Mouse (Mus musculus) spleen, postnatal 14 days (tissue): ENCODE data around the gene Erc2.

Source experiments
- DNase-seq, 2 experiments: peaks; one replicate each; pipeline ENCODE4 v3.0.0; 2021 to 2022; ENCODE audit warnings: low spot score in 2 of 2

Erc2 gene

DNA sequence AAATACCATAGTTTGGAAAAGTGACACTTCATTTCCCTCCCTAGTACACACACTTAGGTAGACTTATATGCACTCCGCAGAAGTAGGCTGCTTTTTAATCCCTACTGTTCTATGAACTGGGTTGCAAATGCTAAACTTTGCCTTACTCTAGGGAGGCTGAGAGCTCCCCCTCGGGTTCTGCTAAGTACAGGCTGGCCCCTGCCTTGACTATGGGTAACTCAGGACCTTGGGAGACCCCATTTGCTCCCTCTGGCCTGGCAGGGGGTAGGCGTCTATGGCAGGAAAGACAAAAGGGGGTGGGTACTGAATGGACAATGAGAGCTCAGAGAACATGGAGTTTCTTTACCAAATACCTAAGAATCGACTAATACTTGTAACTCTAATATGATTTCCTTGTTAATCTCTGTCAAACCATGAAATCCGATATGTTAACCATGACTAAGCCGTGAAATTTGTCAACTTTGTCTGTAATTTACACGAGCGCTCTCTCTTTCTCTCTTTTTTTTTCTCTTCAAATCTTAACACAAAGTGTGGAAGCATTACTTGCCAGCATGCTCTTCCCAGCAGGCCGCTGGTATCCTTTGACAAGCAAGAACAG, 754.1 kb downstream of the Erc2 start:
- DNase-seq: no peak

DNA sequence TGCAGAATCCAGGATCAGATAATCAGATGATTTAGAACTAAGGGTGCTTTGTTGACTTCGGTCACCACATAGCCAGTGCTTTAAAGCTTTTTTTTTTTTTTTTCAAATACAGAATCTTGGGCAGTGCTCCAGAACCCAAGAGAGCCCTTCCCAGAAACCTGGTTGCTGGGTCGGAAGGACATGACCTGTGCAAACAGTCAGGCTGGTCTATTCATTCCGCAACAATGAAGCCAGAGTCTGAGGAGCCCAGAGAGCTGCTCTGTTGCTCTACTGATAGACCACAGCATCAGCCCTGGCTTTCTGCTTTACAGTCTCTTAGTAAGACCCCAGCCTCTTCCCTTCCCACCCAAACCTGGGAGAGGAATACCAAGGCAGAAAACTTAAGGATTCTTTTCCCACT, 755.3 kb downstream of the Erc2 start:
- no peak for DNase-seq

DNA sequence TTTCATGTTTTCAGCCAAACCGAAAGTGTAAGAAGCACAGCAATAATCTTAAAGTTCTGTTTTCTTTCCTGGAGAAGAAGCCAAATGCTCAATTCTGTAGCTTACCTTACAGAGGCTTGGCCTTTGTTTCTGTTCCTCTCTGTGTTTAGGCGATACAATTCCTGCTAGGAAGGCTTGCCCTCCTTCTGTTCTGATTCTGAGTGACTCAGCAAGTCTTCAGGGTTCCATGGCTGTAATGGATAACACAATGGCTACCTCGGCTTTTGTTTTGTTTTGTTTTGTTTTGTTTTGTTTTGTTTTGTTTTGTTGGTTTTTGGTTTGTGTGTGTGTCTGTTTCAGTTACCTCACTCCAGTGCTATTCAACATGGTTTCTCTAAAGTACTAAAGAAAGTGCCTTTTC, 757.9 kb downstream of the Erc2 start:
- DNase-seq: no peak

DNA sequence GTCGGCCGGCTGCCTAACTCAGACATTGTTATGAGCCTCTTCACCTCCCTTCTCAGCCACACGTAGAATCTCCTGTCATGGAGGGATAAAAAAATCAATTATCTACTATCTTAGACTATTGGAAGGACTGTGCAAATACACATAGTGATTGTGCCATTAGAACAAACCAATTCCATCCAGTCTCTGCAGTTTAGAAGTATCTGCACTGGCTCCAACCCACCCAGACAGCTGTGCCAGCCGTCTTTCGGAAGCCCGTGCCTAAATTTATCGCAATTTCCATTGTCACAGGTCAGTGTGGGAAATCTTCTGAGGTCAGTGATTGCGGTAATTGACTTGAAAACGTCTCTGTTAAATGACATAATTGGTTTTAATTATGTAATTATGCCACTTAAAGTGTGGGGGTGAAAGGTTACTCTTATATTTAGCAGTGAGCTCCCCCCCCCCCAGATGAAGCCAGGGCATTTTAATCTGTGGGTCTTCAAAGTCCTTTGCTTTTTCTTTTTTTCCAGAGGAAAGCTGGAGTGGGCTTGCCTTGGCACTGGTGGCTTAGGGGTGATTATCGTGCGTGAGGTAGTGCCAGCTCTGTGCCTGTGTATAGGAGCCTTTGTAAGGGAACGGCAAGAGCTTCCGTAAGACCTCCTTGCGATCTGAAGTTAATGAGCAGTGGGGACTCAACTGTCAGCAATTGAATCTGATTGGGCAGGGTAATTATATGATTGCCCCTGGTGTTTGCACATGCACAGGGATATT, 759.7 kb downstream of the Erc2 start:
- no peak for DNase-seq

DNA sequence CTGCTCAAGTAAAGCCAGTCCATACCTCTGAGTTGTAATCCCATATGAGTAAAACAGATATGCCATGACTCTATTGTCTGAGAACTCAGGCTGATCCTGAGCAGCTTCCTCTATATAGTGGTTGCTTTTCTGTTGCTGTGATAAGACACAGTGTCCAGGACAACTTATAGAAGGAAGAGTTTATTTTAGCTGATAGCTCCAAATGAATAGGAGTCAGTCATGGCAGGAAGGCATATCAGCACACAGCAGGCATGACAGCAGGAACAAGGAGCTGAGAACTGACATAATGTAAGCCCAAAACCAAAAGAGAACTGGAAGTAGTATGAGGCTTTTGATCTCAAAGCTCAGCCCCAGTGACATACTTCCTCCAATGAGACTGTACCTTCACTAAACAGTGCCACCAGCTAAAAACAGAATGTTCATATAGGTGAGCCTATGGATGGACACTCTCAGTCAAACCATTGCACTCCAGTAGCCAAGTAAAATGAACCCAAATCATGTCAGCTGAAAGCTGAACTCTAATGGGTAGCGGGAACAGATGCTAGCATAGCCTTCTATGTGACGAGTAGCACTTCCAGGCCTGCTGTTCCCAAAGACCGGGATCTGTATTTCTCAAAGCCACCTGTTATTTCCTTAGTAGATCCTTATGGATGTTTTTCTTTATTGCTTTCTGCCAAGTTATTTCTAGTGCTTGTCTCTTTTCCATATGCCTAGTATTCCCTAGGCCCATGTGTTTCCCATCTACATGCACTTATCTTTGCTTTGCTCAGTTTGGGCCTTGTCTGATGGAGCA, 764.8 kb downstream of the Erc2 start:
- DNase-seq: no peak

DNA sequence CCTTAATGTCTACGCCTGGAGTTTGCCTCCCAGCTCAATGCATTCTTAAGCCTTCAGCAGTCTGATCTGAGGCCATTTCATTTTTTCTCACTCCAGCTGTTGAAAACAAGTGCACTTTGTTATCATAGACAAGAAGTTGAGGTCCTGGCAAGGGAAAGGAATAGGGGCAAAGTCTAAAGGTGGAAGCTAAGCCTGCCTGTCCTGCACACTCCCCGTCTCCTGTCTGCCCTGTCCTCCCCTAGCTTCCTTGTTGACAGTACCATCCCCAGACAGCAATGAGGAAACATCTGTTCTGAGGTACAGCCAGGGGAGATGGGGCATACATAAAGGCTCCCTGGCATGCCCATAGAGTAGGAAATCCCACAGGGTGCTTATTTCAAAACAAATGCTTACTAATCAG, 776.7 kb downstream of the Erc2 start:
- DNase-seq: no peak

DNA sequence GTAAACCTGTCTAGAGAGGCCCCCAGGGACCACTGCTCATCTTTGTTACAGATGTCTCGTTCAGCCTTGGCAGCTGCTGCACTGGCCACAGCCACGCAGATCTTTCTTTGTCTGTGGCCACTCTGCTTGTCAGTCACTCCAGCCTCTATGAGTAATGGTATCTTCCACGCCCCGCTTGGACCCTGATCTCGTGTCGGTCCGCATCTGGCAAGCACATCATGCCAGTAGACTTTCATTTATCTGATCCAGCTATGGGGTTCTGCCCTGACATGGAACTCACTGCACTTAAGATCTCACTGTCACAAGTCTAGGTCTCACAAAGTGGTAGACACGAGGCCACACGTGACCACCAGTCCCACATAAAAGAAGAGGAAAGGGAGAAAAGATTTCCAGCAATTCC, 777.7 kb downstream of the Erc2 start:
- no peak for DNase-seq

DNA sequence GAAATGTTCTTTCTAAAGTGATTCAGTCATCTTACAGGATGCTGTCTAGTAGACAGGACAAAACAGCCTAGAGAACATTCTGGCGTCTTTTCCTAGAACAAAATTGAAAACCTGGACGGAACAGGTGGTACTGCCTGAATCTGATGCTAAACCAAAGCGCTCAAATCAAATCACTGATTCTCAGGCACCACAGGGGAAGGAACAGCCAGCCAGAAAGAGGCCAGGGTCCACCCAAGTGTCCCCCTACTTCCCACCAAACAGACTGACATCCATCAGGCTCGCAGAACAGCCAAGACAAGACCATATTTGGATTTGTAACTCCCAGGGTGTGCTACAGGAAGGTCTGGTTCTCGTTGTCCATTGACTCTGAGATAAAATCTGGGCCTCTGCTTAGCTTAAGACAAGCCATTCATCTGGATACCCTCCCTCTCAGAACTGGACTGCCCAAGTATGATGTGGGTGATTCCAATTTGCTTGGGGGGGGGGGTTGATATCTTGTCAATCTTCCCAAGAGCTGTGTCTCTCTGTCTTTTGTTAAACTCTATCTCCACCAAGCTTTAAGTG, 783.1 kb downstream of the Erc2 start:
- no peak for DNase-seq

DNA sequence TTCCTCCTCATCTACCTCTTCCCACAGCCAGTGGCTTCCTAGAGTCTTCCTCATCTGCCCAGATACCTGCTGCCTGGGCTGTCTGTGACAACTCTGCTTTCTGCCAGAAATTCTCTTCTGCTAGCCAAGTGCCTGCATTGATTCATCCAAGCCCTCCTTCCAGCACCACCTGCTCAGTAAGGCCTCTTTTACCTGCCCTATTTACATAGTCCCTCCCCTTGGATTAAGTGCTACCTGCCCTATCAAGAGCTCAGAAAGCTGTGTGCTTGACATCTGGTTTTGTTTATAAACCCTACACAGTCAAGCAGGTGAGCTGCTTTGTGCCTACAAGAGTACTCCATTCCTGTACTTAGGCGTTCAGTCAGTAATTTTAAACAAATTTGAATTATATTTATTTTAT, 787.2 kb downstream of the Erc2 start:
- DNase-seq: no peak

DNA sequence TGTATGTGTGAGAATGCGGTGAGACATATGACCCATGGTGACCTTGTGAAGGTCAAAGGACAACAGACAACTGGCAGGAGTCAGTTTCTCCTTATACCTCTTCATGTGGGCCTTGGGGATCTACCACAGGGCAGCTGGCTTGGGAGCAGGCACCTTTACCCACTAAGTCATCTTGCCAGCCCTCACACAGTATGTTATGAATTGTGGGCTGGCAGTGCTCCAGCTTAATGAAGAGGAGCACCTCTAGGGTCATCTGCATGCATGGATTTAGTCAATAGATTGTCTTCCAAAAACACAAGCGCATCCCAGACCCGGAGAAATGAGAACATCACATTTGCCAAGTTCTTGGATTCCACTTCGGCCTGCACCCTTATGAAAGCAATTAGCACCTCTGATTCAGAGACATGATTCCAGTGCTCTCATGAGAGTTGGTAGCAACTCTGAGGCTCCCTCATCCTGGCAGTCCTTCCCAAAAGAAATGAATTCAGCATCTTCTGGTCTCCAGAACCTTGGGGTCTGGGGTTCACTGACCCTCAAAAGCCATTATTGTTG, 787.6 kb downstream of the Erc2 start:
- no peak for DNase-seq

DNA sequence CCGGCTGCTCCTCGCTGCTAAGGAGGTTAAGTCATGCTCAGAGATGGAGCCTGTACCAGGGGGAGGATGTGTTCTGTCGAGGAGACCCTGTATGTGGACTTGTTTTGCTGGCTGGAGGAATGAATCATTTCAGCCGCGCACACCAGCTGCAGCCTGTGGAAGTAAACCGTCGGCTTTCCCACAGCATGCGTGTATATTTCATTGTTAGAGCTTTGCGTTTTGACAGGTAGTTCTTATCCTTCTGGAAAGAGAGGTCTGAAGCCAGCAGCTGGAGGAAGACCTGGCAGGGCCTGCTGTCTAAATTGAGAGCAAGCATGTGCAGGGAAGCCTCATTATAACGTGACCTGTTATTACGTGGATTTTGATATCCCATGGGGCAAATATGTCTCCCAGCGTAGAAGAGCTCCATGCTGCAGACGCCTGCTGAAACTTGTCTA, 788.6 kb downstream of the Erc2 start:
- DNase-seq: no peak

DNA sequence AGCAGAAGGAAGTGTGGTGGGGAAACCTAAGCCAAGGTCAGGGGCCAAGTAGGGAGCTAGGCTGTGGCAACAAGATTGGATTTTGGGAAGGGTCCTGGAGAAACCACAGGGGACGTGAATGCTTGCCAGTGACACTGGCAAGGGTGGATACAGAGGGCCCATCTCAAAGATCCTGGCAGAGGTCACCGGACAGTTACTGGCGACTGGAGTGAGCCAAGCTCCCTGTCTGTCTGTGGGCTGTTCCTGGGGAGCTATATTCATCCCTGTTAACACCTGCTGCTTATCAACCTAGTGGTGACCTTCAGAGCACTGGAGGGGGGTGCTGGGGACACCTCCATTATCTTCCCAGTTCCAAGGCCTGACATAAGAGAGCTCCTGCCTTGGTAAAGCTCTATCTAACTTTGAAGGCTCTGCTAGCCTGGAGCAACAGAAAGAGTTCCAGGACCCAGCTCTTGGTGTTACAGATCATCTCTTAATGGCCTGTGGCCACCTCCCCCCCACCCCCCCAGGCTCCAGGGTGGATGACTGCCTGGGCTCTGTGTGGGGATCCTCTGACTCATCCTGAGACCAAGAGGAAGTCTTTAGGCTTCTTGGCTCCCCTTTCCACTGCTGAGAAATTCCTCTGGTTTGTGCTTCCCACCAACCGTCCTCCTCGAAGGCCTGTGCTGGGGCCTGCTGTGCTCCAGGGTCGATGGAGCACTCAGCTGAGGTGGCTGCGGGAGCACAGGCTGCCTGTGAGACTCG, 790.2 kb downstream of the Erc2 start:
- DNase-seq: no peak

DNA sequence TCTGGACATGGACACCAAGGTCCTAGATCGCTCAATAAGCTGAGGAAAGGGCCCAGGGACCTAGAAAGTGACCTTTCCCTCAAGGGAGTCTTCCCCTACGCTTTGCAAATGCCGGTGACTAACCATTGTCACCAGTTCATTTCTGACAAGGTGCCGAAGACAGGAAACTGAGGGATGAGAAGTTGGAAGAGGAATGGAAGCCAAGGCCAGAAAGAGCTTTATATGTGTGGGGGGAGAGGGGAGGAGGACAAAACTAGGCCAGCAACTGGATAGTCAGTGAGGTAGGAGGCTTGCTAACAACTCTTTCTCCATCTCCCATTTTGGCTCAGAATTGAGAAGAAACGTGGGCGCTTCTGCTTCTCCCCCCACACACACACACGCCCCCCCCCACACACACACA, 791.3 kb downstream of the Erc2 start:
- no peak for DNase-seq

DNA sequence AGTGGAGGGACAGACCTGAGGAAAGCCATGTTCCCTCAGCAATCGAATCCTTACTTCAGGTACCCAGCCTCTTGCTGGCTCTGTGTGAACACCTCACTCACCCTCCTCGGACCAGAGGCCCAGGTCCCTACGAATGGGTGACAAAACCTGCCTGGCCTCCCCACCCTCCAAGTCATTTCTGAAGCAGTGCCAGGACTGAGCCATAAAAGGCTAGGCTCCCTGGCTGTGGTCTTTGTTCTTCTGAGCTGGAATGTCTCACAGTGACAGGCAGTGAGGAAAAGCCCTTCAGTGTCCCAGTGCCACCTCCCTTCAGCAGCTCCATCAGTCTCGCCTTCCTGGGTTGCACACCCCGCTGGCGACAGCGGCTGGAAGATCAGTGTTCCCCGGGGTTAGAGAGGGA, 794.8 kb downstream of the Erc2 start:
- DNase-seq: no peak

DNA sequence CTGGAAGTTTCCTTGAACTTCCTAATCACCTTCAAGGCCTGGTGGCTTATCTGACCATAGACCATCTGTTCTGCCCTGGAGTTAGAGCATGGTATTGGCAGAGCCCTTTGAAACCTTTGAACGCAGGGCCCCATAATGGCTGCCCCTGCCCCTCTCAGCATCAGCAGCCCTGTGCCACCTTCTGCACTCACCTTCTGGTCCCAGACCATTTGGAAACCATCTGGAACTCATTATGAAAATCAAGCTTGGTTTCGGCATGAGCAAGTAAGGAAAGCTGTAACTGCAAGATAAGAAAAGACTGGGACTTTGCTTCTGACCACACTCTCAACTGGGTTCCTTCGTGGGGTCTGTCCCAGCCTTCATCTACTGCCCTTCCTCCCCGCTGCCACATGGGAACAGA, 796.3 kb downstream of the Erc2 start:
- DNase-seq: no peak

DNA sequence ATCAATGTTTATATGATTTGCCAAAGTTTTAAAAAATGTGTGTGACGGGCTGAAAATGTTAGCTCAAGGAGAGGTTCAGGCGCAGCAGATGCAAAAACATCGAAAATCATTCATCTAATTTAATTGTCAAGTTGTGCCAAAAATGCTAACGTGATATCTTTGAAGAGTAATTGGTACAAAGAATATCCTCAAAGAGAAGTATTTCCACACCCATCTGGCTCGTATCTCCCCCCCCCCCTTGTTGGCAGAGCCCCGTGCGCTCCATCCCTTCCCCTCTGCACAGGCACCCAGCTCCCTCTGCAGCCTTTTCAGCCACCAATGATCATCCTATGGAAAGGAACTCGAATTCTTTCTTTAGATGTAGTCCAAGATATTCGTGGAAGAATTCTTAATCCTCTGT, 797.0 kb downstream of the Erc2 start:
- no peak for DNase-seq

DNA sequence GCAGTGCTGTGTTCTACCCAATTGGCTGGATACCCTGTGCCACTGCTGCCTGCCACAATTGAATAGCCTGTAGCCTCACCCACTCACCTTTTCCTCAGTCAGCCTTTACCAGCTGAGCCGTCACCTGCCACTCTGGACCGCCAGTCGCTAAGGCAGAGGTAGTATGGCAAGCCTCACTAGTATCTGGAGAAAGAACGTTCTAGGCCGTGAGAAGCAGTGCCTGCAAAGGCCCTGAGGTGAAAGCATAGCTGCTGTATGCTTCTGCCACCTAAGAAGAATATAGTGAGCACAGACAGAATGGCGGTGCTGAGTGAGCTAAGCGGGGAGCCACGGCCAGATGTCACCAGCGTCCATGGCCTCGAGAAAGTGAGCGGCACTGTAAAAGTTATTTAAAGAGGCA, 798.4 kb downstream of the Erc2 start:
- no peak for DNase-seq

DNA sequence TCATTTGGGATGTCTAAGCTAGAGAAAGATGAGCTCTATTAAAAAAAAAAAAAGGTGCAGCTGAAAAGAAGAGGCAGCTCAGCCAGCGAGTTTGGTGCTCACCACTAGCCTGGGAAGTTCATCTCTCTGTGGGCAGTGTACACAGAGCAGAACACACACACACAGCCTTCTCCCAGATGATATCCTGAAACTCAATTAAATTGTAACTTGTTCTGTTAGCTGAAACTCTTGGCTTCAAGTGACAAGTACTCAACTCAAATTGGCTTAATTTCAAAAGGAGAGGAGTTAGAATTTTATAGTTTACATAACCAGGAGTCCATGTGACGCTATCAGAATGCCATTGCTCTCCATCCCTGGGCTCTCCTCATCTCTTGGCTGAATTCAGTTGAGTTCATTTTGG, 804.4 kb downstream of the Erc2 start:
- no peak for DNase-seq

DNA sequence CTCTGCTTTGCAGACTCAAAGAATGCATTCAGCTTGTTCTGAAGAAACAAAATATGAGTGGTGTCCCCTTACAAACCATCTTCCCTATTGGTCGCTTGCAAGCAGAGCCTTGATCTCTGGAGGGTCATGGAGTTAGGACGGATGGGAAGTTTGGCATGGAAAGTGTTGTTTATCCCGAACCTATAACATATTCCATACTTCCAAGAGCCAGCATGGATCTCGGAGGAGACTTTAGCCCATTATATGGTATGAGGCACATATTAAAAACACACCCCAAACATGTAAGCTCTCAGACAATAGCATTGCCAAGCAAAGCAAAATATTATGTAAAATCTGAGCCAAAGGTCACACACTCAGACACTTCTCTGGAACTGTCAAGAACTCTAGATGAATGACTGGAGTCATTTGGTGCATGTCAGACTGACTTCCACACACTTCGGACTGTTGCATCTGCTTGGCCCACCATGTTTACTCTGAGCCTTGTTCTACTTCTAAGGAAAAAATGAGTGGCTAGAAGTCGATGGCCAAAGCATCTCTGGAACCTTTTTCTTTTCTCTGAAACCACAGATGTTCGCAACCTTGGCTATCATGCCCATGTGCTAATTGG, 809.6 kb downstream of the Erc2 start:
- DNase-seq: no peak

DNA sequence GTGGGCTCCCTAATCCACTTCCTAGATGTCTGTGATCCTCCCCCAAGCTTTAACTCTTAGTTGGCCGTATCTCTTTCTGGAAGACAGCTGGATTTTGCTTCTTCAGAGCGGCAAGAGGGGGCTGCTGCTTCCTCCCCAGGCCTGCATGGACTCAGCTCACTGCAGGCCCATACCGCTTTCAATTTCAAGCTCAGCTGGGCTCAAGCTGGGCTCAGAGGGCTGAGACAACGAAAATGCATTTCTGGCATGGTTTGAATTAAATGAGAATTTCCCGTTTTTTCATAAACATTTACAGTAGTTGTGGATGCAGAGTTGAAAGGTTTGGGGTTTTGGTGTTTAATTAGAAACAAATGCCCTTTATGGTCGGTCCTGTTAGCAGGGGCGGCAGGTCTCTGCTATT, 812.8 kb downstream of the Erc2 start:
- DNase-seq: no peak

DNA sequence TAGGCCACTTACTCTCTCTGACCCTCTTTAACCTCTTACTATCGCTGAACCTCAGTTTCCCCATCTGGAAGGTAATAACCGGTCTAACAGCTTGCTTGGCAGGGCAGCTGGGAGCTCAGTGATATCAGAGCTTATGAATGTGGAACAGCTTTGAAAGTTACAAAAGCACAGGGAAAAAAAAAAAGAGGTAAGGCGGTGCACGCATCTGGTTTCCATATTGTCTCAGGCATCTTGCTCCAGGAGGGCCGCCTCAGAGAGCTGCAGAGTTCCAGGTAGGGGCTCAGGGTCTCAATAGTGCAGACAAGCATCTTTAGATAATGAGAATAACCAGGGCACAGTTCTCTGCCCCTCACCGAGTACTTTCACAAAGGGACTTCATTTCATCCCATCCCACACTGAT, 816.9 kb downstream of the Erc2 start:
- DNase-seq: no peak
